Mouse (Mus musculus) cerebellum, adult 2 months (tissue): ENCODE data around the gene Pik3r6.

Experiments used
- CTCF ChIP-seq: fragments of 200-500 bp; IDR thresholded peaks from 2 replicates; pipeline ENCODE4 v1.5.1; 2011; ENCODE audit warnings: low read depth, mild to moderate bottlenecking, control low read depth, low read length, moderate library complexity, borderline replicate concordance; ENCODE audit not compliant: insufficient read depth
- POLR2A ChIP-seq: fragments of 200-500 bp; IDR thresholded peaks from 2 replicates; pipeline ENCODE4 v1.6.1; 2011; ENCODE audit warnings: low read length, control low read depth, borderline replicate concordance; ENCODE audit not compliant: insufficient read depth

- TF ChIP-seq CTCF = no peak
- TF ChIP-seq POLR2A = no peak
Measured at GRCm38 (mm10) chr11:68593247-68593646, 90.4 kb downstream of the Pik3r6 start.
